Mouse (Mus musculus): ENCODE measurements at regions not wholly inside any gene's neighbourhood (a gene's known extent, or its start where the extent isn't known, plus 50 kb on each side); places are given as distances from the start of the nearest gene placed in this dataset.

GRCm38 (mm10) chr2:148123780-148124179 is 77.0 kb upstream of the Foxa2 start:
- Histone ChIP-seq H3K4me3 (ENCODE audit: low read depth, low read length) (no peak overlapping the region), H3K27me3 (replicated peaks; ENCODE audit: control insufficient read depth, insufficient read depth, low read length) (no peaks in the 10 kb centered on the region), H3K4me1 (replicated peaks; ENCODE audit: control insufficient read depth, insufficient read depth, low read length) (no peaks in the 10 kb centered on the region), H3K27ac (ENCODE audit: low read depth) (no peak overlapping the region), H3K9me3 (ENCODE audit: control insufficient read depth, low read length) (no peaks in the 10 kb centered on the region), H3K36me3 (ENCODE audit: control insufficient read depth, insufficient read depth, low read length) (no peaks in the 10 kb centered on the region), H3K4me2 (ENCODE audit: low read length) (no peak overlapping the region), H3K9ac (ENCODE audit: low read length) (no peak overlapping the region)
- ATAC-seq (replicated peaks; ENCODE audit: low FRiP score, low TSS enrichment, low read depth) = no peak
- no peak for DNase-seq (ENCODE audit: low spot score)
- WGBS = 48% methylated on average over 3 of the region's 3 CpGs

GRCm38 (mm10) chr2:148133811-148134210 is 87.0 kb upstream of the Foxa2 start:
- Histone ChIP-seq H3K4me1 (replicated peaks; ENCODE audit: control insufficient read depth, insufficient read depth, low read length) (no peaks in the 10 kb centered on the region), H3K27me3 (replicated peaks; ENCODE audit: control insufficient read depth, insufficient read depth, low read length) (no peaks in the 10 kb centered on the region), H3K4me2 (ENCODE audit: low read length) (no peak overlapping the region), H3K9ac (ENCODE audit: low read length) (no peak overlapping the region), H3K36me3 (ENCODE audit: control insufficient read depth, insufficient read depth, low read length) (no peaks in the 10 kb centered on the region), H3K27ac (ENCODE audit: low read depth) (no peak overlapping the region), H3K4me3 (ENCODE audit: low read depth, low read length) (no peak overlapping the region), H3K9me3 (ENCODE audit: control insufficient read depth, low read length) (no peaks in the 10 kb centered on the region)
- ATAC-seq (replicated peaks; ENCODE audit: low FRiP score, low TSS enrichment, low read depth) (no peak), DNase-seq (ENCODE audit: low spot score) (no peak)
- whole genome bisulfite sequencing = 81% methylated on average over 1 of the region's 1 CpGs

- Histone ChIP-seq H3K36me3 (ENCODE audit: control insufficient read depth, insufficient read depth, low read length) (no peaks in the 10 kb centered on the region), H3K4me2 (ENCODE audit: low read length) (no peak overlapping the region), H3K27ac (ENCODE audit: low read depth) (no peak overlapping the region), H3K27me3 (replicated peaks; ENCODE audit: control insufficient read depth, insufficient read depth, low read length) (no peaks in the 10 kb centered on the region), H3K4me3 (ENCODE audit: low read depth, low read length) (no peak overlapping the region), H3K9ac (ENCODE audit: low read length) (no peak overlapping the region), H3K4me1 (replicated peaks; ENCODE audit: control insufficient read depth, insufficient read depth, low read length) (no peaks in the 10 kb centered on the region), H3K9me3 (ENCODE audit: control insufficient read depth, low read length) (no peaks in the 10 kb centered on the region)
- 70% methylated on average over 4 of the region's 4 CpGs for WGBS
- ATAC-seq (replicated peaks; ENCODE audit: low FRiP score, low TSS enrichment, low read depth) (no peak), DNase-seq (ENCODE audit: low spot score) (no peak)
Observed at GRCm38 (mm10) chr2:148141936-148142335, 95.2 kb upstream of the Foxa2 start.

- Histone ChIP-seq H3K9ac (ENCODE audit: low read length) (no peak overlapping the region), H3K4me3 (ENCODE audit: low read depth, low read length) (no peak overlapping the region), H3K27me3 (replicated peaks; ENCODE audit: control insufficient read depth, insufficient read depth, low read length) (no peaks in the 10 kb centered on the region), H3K4me1 (replicated peaks; ENCODE audit: control insufficient read depth, insufficient read depth, low read length) (no peaks in the 10 kb centered on the region), H3K9me3 (ENCODE audit: control insufficient read depth, low read length) (no peaks in the 10 kb centered on the region), H3K36me3 (ENCODE audit: control insufficient read depth, insufficient read depth, low read length) (no peaks in the 10 kb centered on the region), H3K27ac (ENCODE audit: low read depth) (no peak overlapping the region), H3K4me2 (ENCODE audit: low read length) (no peak overlapping the region)
- ATAC-seq (replicated peaks; ENCODE audit: low FRiP score, low TSS enrichment, low read depth) (no peak), DNase-seq (ENCODE audit: low spot score) (no peak)
- 38% methylated on average over 1 of the region's 1 CpGs for WGBS
Observed at GRCm38 (mm10) chr2:148144816-148145215, 98.0 kb upstream of the Foxa2 start.

GRCm38 (mm10) chr2:148148272-148148671 is 101.5 kb upstream of the Foxa2 start:
- H3K9me3 ChIP-seq (ENCODE audit: control insufficient read depth, low read length) = no peaks in the 10 kb centered on the region
- ATAC-seq (replicated peaks; ENCODE audit: low FRiP score, low TSS enrichment, low read depth) = no peak
- no peak overlapping the region for H3K4me3 ChIP-seq (ENCODE audit: low read depth, low read length)
- no peak overlapping the region for H3K4me2 ChIP-seq (ENCODE audit: low read length)
- no peaks in the 10 kb centered on the region for H3K27me3 ChIP-seq (replicated peaks; ENCODE audit: control insufficient read depth, insufficient read depth, low read length)
- H3K27ac ChIP-seq (ENCODE audit: low read depth) = no peak overlapping the region
- no peaks in the 10 kb centered on the region for H3K4me1 ChIP-seq (replicated peaks; ENCODE audit: control insufficient read depth, insufficient read depth, low read length)
- H3K9ac ChIP-seq (ENCODE audit: low read length) = no peak overlapping the region
- no peaks in the 10 kb centered on the region for H3K36me3 ChIP-seq (ENCODE audit: control insufficient read depth, insufficient read depth, low read length)
- DNase-seq (ENCODE audit: low spot score) = no peak

GRCm38 (mm10) chr2:148149426-148149825 is 102.7 kb upstream of the Foxa2 start:
- ATAC-seq (replicated peaks; ENCODE audit: low FRiP score, low TSS enrichment, low read depth) (no peak), DNase-seq (ENCODE audit: low spot score) (no peak)
- Histone ChIP-seq H3K4me2 (ENCODE audit: low read length) (no peak overlapping the region), H3K4me1 (replicated peaks; ENCODE audit: control insufficient read depth, insufficient read depth, low read length) (no peaks in the 10 kb centered on the region), H3K27ac (ENCODE audit: low read depth) (no peak overlapping the region), H3K9me3 (ENCODE audit: control insufficient read depth, low read length) (no peaks in the 10 kb centered on the region), H3K4me3 (ENCODE audit: low read depth, low read length) (no peak overlapping the region), H3K27me3 (replicated peaks; ENCODE audit: control insufficient read depth, insufficient read depth, low read length) (no peaks in the 10 kb centered on the region), H3K9ac (ENCODE audit: low read length) (no peak overlapping the region), H3K36me3 (ENCODE audit: control insufficient read depth, insufficient read depth, low read length) (no peaks in the 10 kb centered on the region)
- WGBS = 83% methylated on average over 1 of the region's 1 CpGs

GRCm38 (mm10) chr2:148153513-148154271 is 106.9 kb upstream of the Foxa2 start:
- H3K9ac ChIP-seq (ENCODE audit: low read length) = no peak overlapping the region
- no peaks in the 10 kb centered on the region for H3K27me3 ChIP-seq (replicated peaks; ENCODE audit: control insufficient read depth, insufficient read depth, low read length)
- no peaks in the 10 kb centered on the region for H3K4me1 ChIP-seq (replicated peaks; ENCODE audit: control insufficient read depth, insufficient read depth, low read length)
- DNase-seq (ENCODE audit: low spot score) (no peak), ATAC-seq (replicated peaks; ENCODE audit: low FRiP score, low TSS enrichment, low read depth) (no peak)
- H3K4me2 ChIP-seq (ENCODE audit: low read length) = no peak overlapping the region
- no peaks in the 10 kb centered on the region for H3K9me3 ChIP-seq (ENCODE audit: control insufficient read depth, low read length)
- 85% methylated on average over 6 of the region's 6 CpGs for WGBS
- H3K36me3 ChIP-seq (ENCODE audit: control insufficient read depth, insufficient read depth, low read length) = no peaks in the 10 kb centered on the region
- no peak overlapping the region for H3K4me3 ChIP-seq (ENCODE audit: low read depth, low read length)
- no peak overlapping the region for H3K27ac ChIP-seq (ENCODE audit: low read depth)

- Histone ChIP-seq H3K9me3 (ENCODE audit: control insufficient read depth, low read length) (no peaks in the 10 kb centered on the region), H3K4me2 (ENCODE audit: low read length) (no peak overlapping the region), H3K27me3 (replicated peaks; ENCODE audit: control insufficient read depth, insufficient read depth, low read length) (no peaks in the 10 kb centered on the region), H3K36me3 (ENCODE audit: control insufficient read depth, insufficient read depth, low read length) (no peaks in the 10 kb centered on the region), H3K4me3 (ENCODE audit: low read depth, low read length) (no peak overlapping the region), H3K27ac (ENCODE audit: low read depth) (no peak overlapping the region), H3K4me1 (replicated peaks; ENCODE audit: control insufficient read depth, insufficient read depth, low read length) (no peaks in the 10 kb centered on the region), H3K9ac (ENCODE audit: low read length) (no peak overlapping the region)
- WGBS = 85% methylated on average over 2 of the region's 2 CpGs
- ATAC-seq (replicated peaks; ENCODE audit: low FRiP score, low TSS enrichment, low read depth) (no peak), DNase-seq (ENCODE audit: low spot score) (no peak)
Observed at GRCm38 (mm10) chr2:148156122-148156521, 109.4 kb upstream of the Foxa2 start.

- 49% methylated on average over 8 of the region's 8 CpGs for WGBS
- no peak overlapping the region for H3K27ac ChIP-seq (ENCODE audit: low read depth)
- ATAC-seq (replicated peaks; ENCODE audit: low FRiP score, low TSS enrichment, low read depth) (no peak), DNase-seq (ENCODE audit: low spot score) (no peak)
- no peak overlapping the region for H3K4me2 ChIP-seq (ENCODE audit: low read length)
- H3K27me3 ChIP-seq (replicated peaks; ENCODE audit: control insufficient read depth, insufficient read depth, low read length) = no peaks in the 10 kb centered on the region
- no peaks in the 10 kb centered on the region for H3K36me3 ChIP-seq (ENCODE audit: control insufficient read depth, insufficient read depth, low read length)
- no peaks in the 10 kb centered on the region for H3K4me1 ChIP-seq (replicated peaks; ENCODE audit: control insufficient read depth, insufficient read depth, low read length)
- no peak overlapping the region for H3K9ac ChIP-seq (ENCODE audit: low read length)
- no peak overlapping the region for H3K4me3 ChIP-seq (ENCODE audit: low read depth, low read length)
- H3K9me3 ChIP-seq (ENCODE audit: control insufficient read depth, low read length) = no peaks in the 10 kb centered on the region
Observed at GRCm38 (mm10) chr2:148159028-148159600, 112.3 kb upstream of the Foxa2 start.
